Mouse (Mus musculus): ENCODE measurements around the gene Olfr876.
"Not testable (repeated sequence)": the region's sequence is repeated elsewhere in the genome, so short reads cannot be mapped to it uniquely, and the experiment has no call there.

GRCm38 (mm10) chr9:37783394-37784387 lies 19.1 kb upstream of the Olfr876 start:
- TF ChIP-seq POLR2A (IDR thresholded peaks at IDR 0.05; ENCODE audit: insufficient read depth, low read depth, low read length); CTCF (IDR thresholded peaks at IDR 0.05): not testable (repeated sequence)
